Mouse (Mus musculus): ENCODE results near the gene Rnf113a2. TPM values are rescaled to one million over a fixed set of nuclear protein-coding genes. Genes with fewer than 3 reads are reported as not detected.

The Rnf113a2 gene
- 19.5 and 21.5 TPM in 2 replicates for polyA plus RNA-seq (2015; fragmentation: Nextera tagmentation; extraction: Ambion mirVana)

GRCm38 (mm10) chr12:84416834-84417604 is at the start of gene Rnf113a2:
Rnf113a2 (plus strand) TSS chr12:84417196.
- Histone ChIP-seq H3K36me3 (no peaks in the 10 kb centered on the region), H3K9ac (peak within 1 kb of the TSS; percentile 85), H3K27ac (replicated peaks) (peak within 1 kb of the TSS; percentile 66), H3K27me3 (replicated peaks) (no peaks in the 10 kb centered on the region), H3K4me2 (peak within 1 kb of the TSS; percentile 82), H3K4me1 (peaks cover 6% of the 10 kb centered on the region; the same call in 1 of the 2 replicates), H3K4me3 (peak within 1 kb of the TSS; percentile 70), H3K9me3 (no peaks in the 10 kb centered on the region)
- WGBS: 3% methylated on average over 50 of the region's 50 CpGs
- peak; percentile 87 for ATAC-seq (ENCODE audit: extremely low read depth, insufficient number of reproducible peaks, low FRiP score, low TSS enrichment)

- H3K4me3 ChIP-seq: no peak overlapping the region
- no peak overlapping the region for H3K9ac ChIP-seq
- no peak overlapping the region for H3K4me2 ChIP-seq
- peaks cover 21% of the 10 kb centered on the region for H3K4me1 ChIP-seq
- H3K27ac ChIP-seq (replicated peaks): no peak overlapping the region
- H3K36me3 ChIP-seq: peaks cover 98% of the 10 kb centered on the region
- H3K9me3 ChIP-seq: no peaks in the 10 kb centered on the region
- 83% methylated on average over 5 of the region's 5 CpGs for WGBS
- H3K27me3 ChIP-seq (replicated peaks): no peaks in the 10 kb centered on the region
- ATAC-seq (ENCODE audit: extremely low read depth, insufficient number of reproducible peaks, low FRiP score, low TSS enrichment): no peak
Measured at GRCm38 (mm10) chr12:84371647-84372046, 45.3 kb upstream of the Rnf113a2 start.

- Histone ChIP-seq H3K27me3 (replicated peaks) (no peaks in the 10 kb centered on the region), H3K27ac (replicated peaks) (peak overlapping the region; percentile 78), H3K9me3 (no peaks in the 10 kb centered on the region), H3K4me2 (0 out of 2 replicates have a peak overlapping the region, but pooled peaks have one; percentile 9), H3K4me1 (peaks cover 21% of the 10 kb centered on the region), H3K9ac (peak overlapping the region; percentile 62), H3K36me3 (peaks cover 99% of the 10 kb centered on the region), H3K4me3 (no peak overlapping the region)
- 49% methylated on average over 6 of the region's 6 CpGs for WGBS
- ATAC-seq (ENCODE audit: extremely low read depth, insufficient number of reproducible peaks, low FRiP score, low TSS enrichment): no peak
Measured at GRCm38 (mm10) chr12:84373831-84374481, 43.0 kb upstream of the Rnf113a2 start.

- H3K36me3 ChIP-seq: peaks cover 48% of the 10 kb centered on the region
- H3K4me1 ChIP-seq: peaks cover 43% of the 10 kb centered on the region
- ATAC-seq (ENCODE audit: extremely low read depth, insufficient number of reproducible peaks, low FRiP score, low TSS enrichment): peak; percentile 23; the same call in 1 of the 2 replicates
- H3K9me3 ChIP-seq: no peaks in the 10 kb centered on the region
- H3K4me3 ChIP-seq: peak overlapping the region; percentile 42
- H3K4me2 ChIP-seq: peak overlapping the region; percentile 53
- 39% methylated on average over 4 of the region's 4 CpGs for WGBS
- peak overlapping the region; percentile 70 for H3K9ac ChIP-seq
- H3K27me3 ChIP-seq (replicated peaks): no peaks in the 10 kb centered on the region
- H3K27ac ChIP-seq (replicated peaks): peak overlapping the region; percentile 85
Measured at GRCm38 (mm10) chr12:84382369-84382768, 34.6 kb upstream of the Rnf113a2 start.

GRCm38 (mm10) chr12:84384644-84385081 is 32.3 kb upstream of the Rnf113a2 start:
- Histone ChIP-seq H3K27ac (replicated peaks) (peak overlapping the region; percentile 88), H3K27me3 (replicated peaks) (no peaks in the 10 kb centered on the region), H3K4me1 (peaks cover 47% of the 10 kb centered on the region), H3K9me3 (no peaks in the 10 kb centered on the region), H3K4me2 (peak overlapping the region; percentile 27; the same call in 1 of the 2 replicates), H3K36me3 (peaks cover 41% of the 10 kb centered on the region; the same call in 1 of the 2 replicates), H3K4me3 (no peak overlapping the region), H3K9ac (peak overlapping the region; percentile 56)
- 26% methylated on average over 5 of the region's 5 CpGs for WGBS
- ATAC-seq (ENCODE audit: extremely low read depth, insufficient number of reproducible peaks, low FRiP score, low TSS enrichment): peak; percentile 54; the same call in 1 of the 2 replicates

- ATAC-seq (ENCODE audit: extremely low read depth, insufficient number of reproducible peaks, low FRiP score, low TSS enrichment): no peak
- H3K9me3 ChIP-seq: no peaks in the 10 kb centered on the region
- peak overlapping the region; percentile 25; the same call in 1 of the 2 replicates for H3K9ac ChIP-seq
- H3K36me3 ChIP-seq: peaks cover 35% of the 10 kb centered on the region; the same call in 1 of the 2 replicates
- H3K4me3 ChIP-seq: no peak overlapping the region
- H3K27ac ChIP-seq (replicated peaks): peak overlapping the region; percentile 88
- H3K27me3 ChIP-seq (replicated peaks): no peaks in the 10 kb centered on the region
- 81% methylated on average over 4 of the region's 4 CpGs for WGBS
- H3K4me1 ChIP-seq: peaks cover 52% of the 10 kb centered on the region
- H3K4me2 ChIP-seq: no peak overlapping the region
Measured at GRCm38 (mm10) chr12:84385408-84385807, 31.6 kb upstream of the Rnf113a2 start.

- no peaks in the 10 kb centered on the region for H3K27me3 ChIP-seq (replicated peaks)
- H3K36me3 ChIP-seq: peaks cover 40% of the 10 kb centered on the region
- peaks cover 56% of the 10 kb centered on the region for H3K4me1 ChIP-seq
- H3K4me3 ChIP-seq: no peak overlapping the region
- no peak overlapping the region for H3K9ac ChIP-seq
- ATAC-seq (ENCODE audit: extremely low read depth, insufficient number of reproducible peaks, low FRiP score, low TSS enrichment): no peak
- H3K27ac ChIP-seq (replicated peaks): no peak overlapping the region
- H3K9me3 ChIP-seq: no peaks in the 10 kb centered on the region
- WGBS: 86% methylated on average over 8 of the region's 8 CpGs
- no peak overlapping the region for H3K4me2 ChIP-seq
Measured at GRCm38 (mm10) chr12:84388097-84388496, 28.9 kb upstream of the Rnf113a2 start.

GRCm38 (mm10) chr12:84388774-84389400 is 28.1 kb upstream of the Rnf113a2 start:
- H3K4me3 ChIP-seq: no peak overlapping the region
- H3K27me3 ChIP-seq (replicated peaks): no peaks in the 10 kb centered on the region
- WGBS: 62% methylated on average over 14 of the region's 14 CpGs
- H3K27ac ChIP-seq (replicated peaks): no peak overlapping the region
- peaks cover 45% of the 10 kb centered on the region for H3K36me3 ChIP-seq
- no peak for ATAC-seq (ENCODE audit: extremely low read depth, insufficient number of reproducible peaks, low FRiP score, low TSS enrichment)
- H3K9me3 ChIP-seq: no peaks in the 10 kb centered on the region
- H3K9ac ChIP-seq: no peak overlapping the region
- peaks cover 51% of the 10 kb centered on the region for H3K4me1 ChIP-seq
- H3K4me2 ChIP-seq: no peak overlapping the region

- no peak; the same call in 1 of the 2 replicates for ATAC-seq (ENCODE audit: extremely low read depth, insufficient number of reproducible peaks, low FRiP score, low TSS enrichment)
- H3K27me3 ChIP-seq (replicated peaks): no peaks in the 10 kb centered on the region
Measured at GRCm38 (mm10) chr12:84390336-84390735, 26.7 kb upstream of the Rnf113a2 start.

GRCm38 (mm10) chr12:84392681-84393080 is 24.3 kb upstream of the Rnf113a2 start:
- H3K4me3 ChIP-seq: no peak overlapping the region
- no peak overlapping the region for H3K4me2 ChIP-seq
- H3K4me1 ChIP-seq: peaks cover 23% of the 10 kb centered on the region
- no peak for ATAC-seq (ENCODE audit: extremely low read depth, insufficient number of reproducible peaks, low FRiP score, low TSS enrichment)
- no peaks in the 10 kb centered on the region for H3K27me3 ChIP-seq (replicated peaks)
- no peak overlapping the region for H3K27ac ChIP-seq (replicated peaks)
- no peak overlapping the region for H3K9ac ChIP-seq
- no peaks in the 10 kb centered on the region for H3K9me3 ChIP-seq
- H3K36me3 ChIP-seq: peaks cover 40% of the 10 kb centered on the region
- WGBS: 92% methylated on average over 4 of the region's 4 CpGs

More at GRCm38 (mm10) chr12:84390336-84390735, 26.7 kb upstream of the Rnf113a2 start:
- no peak overlapping the region for H3K9ac ChIP-seq
- no peak overlapping the region for H3K4me2 ChIP-seq
- no peak overlapping the region for H3K4me3 ChIP-seq
- peak overlapping the region; percentile 65 for H3K27ac ChIP-seq (replicated peaks)
- no peaks in the 10 kb centered on the region for H3K9me3 ChIP-seq
- peaks cover 47% of the 10 kb centered on the region for H3K36me3 ChIP-seq
- 25% methylated on average over 6 of the region's 6 CpGs for WGBS
- H3K4me1 ChIP-seq: peaks cover 38% of the 10 kb centered on the region

GRCm38 (mm10) chr12:84393847-84394246 is 23.1 kb upstream of the Rnf113a2 start:
- no peak for ATAC-seq (ENCODE audit: extremely low read depth, insufficient number of reproducible peaks, low FRiP score, low TSS enrichment)
- peaks cover 33% of the 10 kb centered on the region for H3K36me3 ChIP-seq
- no peak overlapping the region for H3K4me2 ChIP-seq
- H3K9ac ChIP-seq: no peak overlapping the region
- 71% methylated on average over 5 of the region's 5 CpGs for WGBS
- H3K27ac ChIP-seq (replicated peaks): no peak overlapping the region
- no peaks in the 10 kb centered on the region for H3K9me3 ChIP-seq
- no peak overlapping the region for H3K4me3 ChIP-seq
- peaks cover 23% of the 10 kb centered on the region for H3K4me1 ChIP-seq
- H3K27me3 ChIP-seq (replicated peaks): no peaks in the 10 kb centered on the region

All from heart, embryonic 13.5 days (tissue).